Mouse (Mus musculus) forebrain, embryonic 11.5 days (tissue): ENCODE data around the gene Lrrc49. TPM values are rescaled to one million over a fixed set of nuclear protein-coding genes. Genes with fewer than 3 reads are reported as not detected.

Experiments
- polyA plus RNA-seq: library from polyadenylated mRNA; unstranded; fragments of >200 nt; fragmentation: Nextera tagmentation; extraction: Ambion mirVana; gene quantifications from 2 replicates; pipeline ENCODE4 v1.2.1, GENCODE M21; 2014

The Lrrc49 gene
- polyA plus RNA-seq, 1 experiment from 2014 or later: 49.2 TPM

Other genes with a start within 250 kb of the Lrrc49 start
- gene Thsd4, start 166.1 kb downstream of the Lrrc49 start, polyA plus RNA-seq: 4.2 and 4.6 TPM in 2 replicates
- gene Larp6, start 24.8 kb upstream of the Lrrc49 start, polyA plus RNA-seq: 1.4 and 2.5 TPM in 2 replicates
- 25.2 and 25.6 TPM in 2 replicates for gene Uaca, start 106.4 kb upstream of the Lrrc49 start, polyA plus RNA-seq